Mouse (Mus musculus) CH12.LX (cell line): ENCODE results near the gene Dmrtc2.
A peak's percentile ranks its signal among the peaks of the same experiment; 100 is the strongest.

ENCODE experiments used
- CTCF ChIP-seq, 2 experiments: IDR thresholded peaks in 1 of 2; conservative IDR thresholded peaks in 1 of 2; 2 replicates each; pipeline ENCODE4 v1.5.1; 2011 to 2012; ENCODE audit warnings: low read depth in 2 of 2, low read length in 2 of 2, improper control_type of control experiment in 1 of 2, inconsistent platforms in 1 of 2, mild to moderate bottlenecking in 1 of 2, moderate library complexity in 1 of 2
- POLR2AphosphoS2 ChIP-seq: IDR thresholded peaks from 2 replicates; pipeline ENCODE4 v1.6.1; 2011; ENCODE audit warnings: low read depth, low read length, improper control_type of control experiment

DNA sequence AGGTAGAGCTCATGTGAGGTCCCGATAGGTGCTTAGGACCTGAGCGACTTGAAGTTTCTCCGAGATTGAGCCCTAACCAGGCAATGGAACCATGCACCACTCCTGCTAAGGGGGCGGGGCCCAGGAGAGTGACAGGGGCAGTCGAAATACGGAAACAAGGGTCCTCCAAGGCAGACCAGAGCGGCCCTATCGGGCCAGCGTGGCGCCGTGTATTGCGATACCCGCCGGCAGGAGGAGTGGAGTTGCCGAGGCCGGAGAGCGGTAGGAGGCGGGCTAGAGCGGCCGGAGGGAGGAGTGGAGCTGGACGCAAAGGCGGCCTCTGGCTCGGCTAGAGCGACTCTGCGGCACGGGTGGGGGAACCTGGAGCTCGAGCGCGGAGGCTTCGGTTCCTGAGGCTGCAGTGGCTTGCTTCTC, 34.2 kb downstream of the Dmrtc2 start:
- TF ChIP-seq POLR2AphosphoS2 (peak; percentile 77; the same call in 1 of the 2 replicates), CTCF (conservative IDR thresholded peaks at IDR 0.05 in 1 of 2, IDR thresholded peaks at IDR 0.05 in 1 of 2; ENCODE audit: low read depth in 2 of 2, low read length in 2 of 2) (peak in 1 of 2 experiments; percentile 23; a peak in 1 of 4 replicates)
